Mouse (Mus musculus) lung, embryonic 14.5 days (tissue): ENCODE measurements around the gene Magi1. TPM values are rescaled to one million over a fixed set of nuclear protein-coding genes. Genes with fewer than 3 reads are reported as not detected.

Experiments
- ATAC-seq: fragments of 200-750 bp; cut with Nextera tagmentation; 2 replicates; pipeline ENCODE4 v1.8.0; 2017; ENCODE audit warnings: mild to moderate bottlenecking, moderate TSS enrichment, moderate library complexity; ENCODE audit not compliant: insufficient read depth
- DNase-seq: peaks from one replicate; pipeline ENCODE4 v3.0.0-alpha.2; 2015
- H3K27ac ChIP-seq: fragments of 300-500 bp; sonication (generic); 2 replicates; pipeline ENCODE4 v1.5.1; 2014; ENCODE audit warnings: low read depth, mild to moderate bottlenecking, moderate library complexity
- H3K27me3 ChIP-seq: fragments of 300-500 bp; sonication (generic); 2 replicates; pipeline ENCODE4 v1.6.1; 2014; ENCODE audit warnings: low read length, control low read depth; ENCODE audit not compliant: insufficient read depth
- H3K36me3 ChIP-seq: fragments of 300-500 bp; sonication (generic); 2 replicates; pipeline ENCODE4 v1.6.1; 2014; ENCODE audit warnings: control low read depth; ENCODE audit not compliant: insufficient read depth
- H3K4me1 ChIP-seq: fragments of 300-500 bp; sonication (generic); 2 replicates; pipeline ENCODE4 v1.6.1; 2014; ENCODE audit warnings: antibody characterized with exemption, control low read depth; ENCODE audit not compliant: insufficient read depth
- H3K4me2 ChIP-seq: fragments of 300-500 bp; sonication (generic); 2 replicates; pipeline ENCODE4 v1.6.1; 2014; ENCODE audit warnings: mild to moderate bottlenecking
- H3K4me3 ChIP-seq: fragments of 300-500 bp; sonication (generic); 2 replicates; pipeline ENCODE4 v1.5.1; 2014; ENCODE audit warnings: low read depth, low read length
- H3K9ac ChIP-seq: fragments of 300-500 bp; sonication (generic); 2 replicates; pipeline ENCODE4 v1.6.1; 2014
- H3K9me3 ChIP-seq: fragments of 300-500 bp; sonication (generic); 2 replicates; pipeline ENCODE4 v1.6.1; 2016; ENCODE audit warnings: low read depth, low read length, control low read depth
- CTCF ChIP-seq: IDR thresholded peaks from 2 replicates; pipeline ENCODE4 v1.5.1; 2016; ENCODE audit warnings: antibody characterized with exemption, low read depth
- WGBS: fragments of 180-500 bp; shearing (Covaris S2); extraction: QIAGEN DNeasy Blood & Tissue Kit; methylation state at CpG from one replicate; pipeline ENCODE4 v1.1.7; 2014; 5-methylcytosine and 5-hydroxymethylcytosine counted together
- polyA plus RNA-seq: library from polyadenylated mRNA; unstranded; fragments of >200 nt; fragmentation: Nextera tagmentation; extraction: Ambion mirVana; gene quantifications from 2 replicates; pipeline ENCODE4 v1.2.1, GENCODE M21; 2014

Gene Magi1
- polyA plus RNA-seq, 1 experiment from 2014 or later: 10.1 TPM

- no peaks in the 10 kb centered on the region for H3K36me3 ChIP-seq
- H3K4me3 ChIP-seq: no peak overlapping the region
- no peak overlapping the region for H3K9ac ChIP-seq
- H3K9me3 ChIP-seq: no peaks in the 10 kb centered on the region
- H3K4me1 ChIP-seq: peaks cover 24% of the 10 kb centered on the region
- TF ChIP-seq CTCF: no peak
- H3K4me2 ChIP-seq: no peak overlapping the region
- H3K27ac ChIP-seq: peak overlapping the region; percentile 16; the same call in 1 of the 2 replicates
- DNase-seq (no peak), ATAC-seq (no peak; the same call in 1 of the 2 replicates)
- no peaks in the 10 kb centered on the region for H3K27me3 ChIP-seq
- 65% methylated on average over 9 of the region's 9 CpGs for WGBS
These were observed 118.8 kb downstream of the Magi1 start for GRCm38 (mm10) chr6:94164753-94165536.

GRCm38 (mm10) chr6:94163325-94163995, 120.3 kb downstream of the Magi1 start:
- Histone ChIP-seq H3K4me2 (peak overlapping the region; percentile 43; the same call in 1 of the 2 replicates), H3K9ac (peak overlapping the region; percentile 10; the same call in 1 of the 2 replicates), H3K36me3 (no peaks in the 10 kb centered on the region), H3K4me3 (no peak overlapping the region), H3K4me1 (peaks cover 30% of the 10 kb centered on the region), H3K27ac (peak overlapping the region; percentile 64), H3K9me3 (no peaks in the 10 kb centered on the region), H3K27me3 (no peaks in the 10 kb centered on the region)
- WGBS: 12% methylated on average over 9 of the region's 9 CpGs
- ATAC-seq (no peak; the same call in 1 of the 2 replicates), DNase-seq (peak; percentile 62)
- TF ChIP-seq CTCF: no peak

- peaks cover 36% of the 10 kb centered on the region for H3K4me1 ChIP-seq
- no peaks in the 10 kb centered on the region for H3K27me3 ChIP-seq
- DNase-seq (no peak), ATAC-seq (no peak)
- H3K4me3 ChIP-seq: no peak overlapping the region
- peak overlapping the region; percentile 43; the same call in 1 of the 2 replicates for H3K4me2 ChIP-seq
- 29% methylated on average over 8 of the region's 8 CpGs for WGBS
- no peaks in the 10 kb centered on the region for H3K36me3 ChIP-seq
- no peak overlapping the region for H3K9ac ChIP-seq
- peak overlapping the region; percentile 64 for H3K27ac ChIP-seq
- no peaks in the 10 kb centered on the region for H3K9me3 ChIP-seq
- no peak for TF ChIP-seq CTCF
These were observed 120.8 kb downstream of the Magi1 start for GRCm38 (mm10) chr6:94162918-94163317.

DNA sequence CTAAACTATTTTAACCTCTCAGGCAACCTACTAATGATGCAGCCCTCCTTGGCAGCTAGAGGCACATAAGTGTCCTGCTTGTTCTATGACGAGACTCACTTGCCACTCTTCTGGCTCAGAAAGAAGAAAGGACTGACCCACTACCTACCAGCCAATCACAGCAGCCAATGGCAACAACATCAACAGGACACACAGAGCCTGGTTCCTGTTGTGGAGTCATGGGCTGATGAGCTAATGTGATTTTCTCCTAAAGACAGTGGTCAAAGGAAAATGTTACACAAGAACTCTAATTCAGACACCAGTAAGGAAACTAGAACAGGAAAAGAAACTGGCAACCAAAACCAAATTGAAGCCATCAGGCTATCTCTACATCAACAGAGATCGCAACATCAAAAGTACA, 124.5 kb downstream of the Magi1 start:
- no peaks in the 10 kb centered on the region for H3K27me3 ChIP-seq
- ATAC-seq (no peak), DNase-seq (no peak)
- H3K36me3 ChIP-seq: no peaks in the 10 kb centered on the region
- no peak overlapping the region for H3K9ac ChIP-seq
- H3K9me3 ChIP-seq: no peaks in the 10 kb centered on the region
- WGBS: 43% methylated on average over 2 of the region's 2 CpGs
- no peak overlapping the region for H3K4me2 ChIP-seq
- TF ChIP-seq CTCF: no peak
- peaks cover 30% of the 10 kb centered on the region for H3K4me1 ChIP-seq
- peak overlapping the region; percentile 13; the same call in 1 of the 2 replicates for H3K27ac ChIP-seq
- H3K4me3 ChIP-seq: no peak overlapping the region

DNA sequence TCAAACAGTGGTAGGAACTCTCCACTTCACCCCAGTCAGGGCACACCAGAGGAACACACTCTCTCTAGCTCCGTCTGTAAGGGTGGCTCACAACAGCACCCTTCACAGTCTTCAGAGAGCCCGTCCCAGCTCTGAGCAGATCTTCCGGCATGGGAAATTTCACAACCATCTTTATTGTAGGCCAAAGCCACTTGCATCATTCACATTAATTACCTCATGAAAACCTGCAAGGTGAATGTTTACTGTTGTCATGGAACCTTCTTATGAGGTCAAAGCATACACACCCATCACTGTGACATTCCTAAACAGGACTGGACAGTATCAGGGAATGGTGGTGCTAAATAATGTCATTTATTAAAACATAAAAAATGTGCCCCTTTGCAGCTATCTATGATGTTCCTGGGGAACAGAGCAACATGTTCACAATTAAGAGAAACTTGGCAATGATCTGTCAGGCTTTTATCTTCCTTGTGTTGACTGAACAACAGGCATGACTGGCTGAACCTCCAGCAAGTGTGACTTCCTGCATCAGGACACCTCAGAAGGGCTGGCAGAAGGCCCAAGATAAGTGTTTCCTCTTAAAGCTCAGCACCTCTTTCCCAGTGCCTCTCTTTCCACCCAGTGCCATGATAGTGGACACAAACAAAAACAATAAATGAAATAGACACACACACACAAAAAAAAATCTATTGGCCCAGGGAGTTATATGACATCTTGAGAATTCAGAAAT, 125.4 kb downstream of the Magi1 start:
- Histone ChIP-seq H3K36me3 (no peaks in the 10 kb centered on the region), H3K4me1 (peaks cover 23% of the 10 kb centered on the region), H3K4me3 (no peak overlapping the region), H3K9ac (no peak overlapping the region), H3K9me3 (no peaks in the 10 kb centered on the region), H3K4me2 (no peak overlapping the region), H3K27me3 (no peaks in the 10 kb centered on the region), H3K27ac (0 out of 2 replicates have a peak overlapping the region, but pooled peaks have one; percentile 12)
- no peak for ATAC-seq
- TF ChIP-seq CTCF: no peak
- DNase-seq: peak; percentile 50
- 62% methylated on average over 3 of the region's 3 CpGs for WGBS

DNA sequence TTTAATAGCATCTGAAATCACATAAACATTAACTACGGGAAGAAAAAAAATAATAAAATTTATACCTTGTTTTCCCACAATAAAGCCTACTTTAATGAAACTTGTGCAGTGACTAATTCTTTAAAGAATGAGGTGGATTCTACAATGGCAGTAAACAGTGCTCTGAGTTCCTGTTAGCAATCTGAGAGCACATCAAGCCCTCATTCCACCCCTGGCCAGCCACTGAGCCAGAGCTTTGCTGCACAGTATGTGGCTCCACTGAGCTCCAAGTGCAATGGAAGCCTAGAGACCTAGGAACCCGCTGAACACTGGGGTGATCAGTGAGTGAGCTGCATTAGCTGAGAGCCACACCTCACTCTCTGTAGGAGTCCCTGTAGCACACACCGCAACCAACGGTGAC, 127.7 kb downstream of the Magi1 start:
- Histone ChIP-seq H3K4me3 (no peak overlapping the region), H3K4me2 (no peak overlapping the region), H3K9ac (no peak overlapping the region), H3K36me3 (no peaks in the 10 kb centered on the region), H3K9me3 (no peaks in the 10 kb centered on the region), H3K27ac (no peak overlapping the region), H3K27me3 (no peaks in the 10 kb centered on the region), H3K4me1 (peaks cover 12% of the 10 kb centered on the region)
- DNase-seq (no peak), ATAC-seq (no peak)
- no peak for TF ChIP-seq CTCF
- WGBS: 55% methylated on average over 4 of the region's 4 CpGs
